Mouse (Mus musculus) liver, adult 2 months (tissue): Measurements from ENCODE around the gene Aagab.

ENCODE experiments used
- CTCF ChIP-seq: fragments of 200-500 bp; IDR thresholded peaks from 2 replicates; pipeline ENCODE4 v1.5.1; 2011; ENCODE audit warnings: low read depth, low read length, control low read depth
- POLR2A ChIP-seq: fragments of 200-500 bp; IDR thresholded peaks from 2 replicates; pipeline ENCODE4 v1.6.1; 2011; ENCODE audit warnings: low read length, control low read depth; ENCODE audit not compliant: insufficient read depth; ENCODE audit errors: extremely low read depth

- TF ChIP-seq CTCF, result no peak
- TF ChIP-seq POLR2A, result no peak
These were observed 11.9 kb upstream of the Aagab start for GRCm38 (mm10) chr9:63590592-63590991.
